Mouse (Mus musculus) spleen, adult 2 months (tissue): ENCODE measurements around the gene Slc9a3r2. TPM values are rescaled to one million over a fixed set of nuclear protein-coding genes. Genes with fewer than 3 reads are reported as not detected.

Source experiments
- DNase-seq, 2 experiments: peaks; one replicate each; pipeline versions ENCODE4 v3.0.0 to v3.0.0-alpha.2; 2012 to 2021; ENCODE audit warnings: low spot score in 2 of 2, low read depth in 1 of 2
- H3K27ac ChIP-seq: fragments of 200-500 bp; 2 replicates; pipeline ENCODE4 v1.5.1; 2012; ENCODE audit warnings: low read length, inconsistent platforms; ENCODE audit not compliant: insufficient read depth
- H3K27me3 ChIP-seq: fragments of 200-500 bp; 2 replicates; pipeline ENCODE4 v1.6.1; 2012; ENCODE audit warnings: mild to moderate bottlenecking, moderate library complexity, low read length, inconsistent platforms; ENCODE audit not compliant: control insufficient read depth, insufficient read depth
- H3K36me3 ChIP-seq: fragments of 200-500 bp; 2 replicates; pipeline ENCODE4 v1.6.1; 2012; ENCODE audit warnings: mild to moderate bottlenecking, low read length, inconsistent platforms; ENCODE audit not compliant: control insufficient read depth, insufficient read depth
- H3K4me1 ChIP-seq: fragments of 200-500 bp; 2 replicates; pipeline ENCODE4 v1.6.1; 2011; ENCODE audit warnings: inconsistent platforms; ENCODE audit not compliant: control insufficient read depth, insufficient read depth, insufficient read length
- H3K4me3 ChIP-seq: fragments of 200-500 bp; 2 replicates; pipeline ENCODE4 v1.5.1; 2011; ENCODE audit warnings: mild to moderate bottlenecking, inconsistent platforms; ENCODE audit not compliant: insufficient read depth, insufficient read length; ENCODE audit errors: extremely low read depth
- CTCF ChIP-seq: fragments of 200-500 bp; IDR thresholded peaks from 2 replicates; pipeline ENCODE4 v1.5.1; 2011; ENCODE audit warnings: mild to moderate bottlenecking, inconsistent platforms; ENCODE audit not compliant: insufficient read depth, insufficient read length, insufficient replicate concordance; ENCODE audit errors: extremely low read depth
- POLR2A ChIP-seq: fragments of 200-500 bp; IDR thresholded peaks from 2 replicates; pipeline ENCODE4 v1.6.1; 2011; ENCODE audit warnings: low read depth, low read length, inconsistent platforms
- WGBS: fragments of 180-500 bp; shearing (Covaris S2); methylation state at CpG from one replicate; pipeline ENCODE4 v1.1.7; 2018; 5-methylcytosine and 5-hydroxymethylcytosine counted together
- polyA plus RNA-seq: library from polyadenylated mRNA; depleted of rRNA; stranded (reverse); fragments of >200 nt; gene quantifications from 2 replicates; pipeline ENCODE4 v1.2.3, GENCODE M21; 2012

Slc9a3r2 gene
- polyA plus RNA-seq, 1 experiment, result 62.2 TPM

DNA sequence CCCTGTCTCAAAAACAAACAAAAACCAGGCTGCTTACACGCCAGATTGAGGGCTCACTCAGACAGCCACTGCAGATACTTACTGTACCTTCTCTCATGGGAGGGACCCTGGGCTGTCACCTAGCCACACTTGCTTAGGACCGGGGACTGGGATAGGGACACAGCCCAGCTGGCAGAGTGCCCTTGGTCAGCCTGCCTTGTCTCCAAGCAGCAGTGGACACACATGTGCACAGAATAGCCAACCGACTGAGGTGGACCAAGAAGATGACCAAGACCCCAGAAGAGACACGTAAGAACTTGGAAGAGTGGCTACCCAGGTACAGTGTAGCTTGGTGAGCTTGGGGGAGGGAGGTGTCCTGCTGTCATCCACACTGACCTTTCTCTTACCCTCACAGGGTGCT, 11.9 kb downstream of the Slc9a3r2 start:
- 92% methylated on average over 4 of the region's 4 CpGs for WGBS
- Histone ChIP-seq H3K27ac (peak overlapping the region; percentile 61), H3K4me1 (peaks cover under 1% of the 10 kb centered on the region; the same call in 1 of the 2 replicates), H3K27me3 (no peaks in the 10 kb centered on the region), H3K4me3 (no peak overlapping the region), H3K36me3 (no peaks in the 10 kb centered on the region)
- no peak for TF ChIP-seq POLR2A
- no peak for TF ChIP-seq CTCF
- DNase-seq, result no peak

DNA sequence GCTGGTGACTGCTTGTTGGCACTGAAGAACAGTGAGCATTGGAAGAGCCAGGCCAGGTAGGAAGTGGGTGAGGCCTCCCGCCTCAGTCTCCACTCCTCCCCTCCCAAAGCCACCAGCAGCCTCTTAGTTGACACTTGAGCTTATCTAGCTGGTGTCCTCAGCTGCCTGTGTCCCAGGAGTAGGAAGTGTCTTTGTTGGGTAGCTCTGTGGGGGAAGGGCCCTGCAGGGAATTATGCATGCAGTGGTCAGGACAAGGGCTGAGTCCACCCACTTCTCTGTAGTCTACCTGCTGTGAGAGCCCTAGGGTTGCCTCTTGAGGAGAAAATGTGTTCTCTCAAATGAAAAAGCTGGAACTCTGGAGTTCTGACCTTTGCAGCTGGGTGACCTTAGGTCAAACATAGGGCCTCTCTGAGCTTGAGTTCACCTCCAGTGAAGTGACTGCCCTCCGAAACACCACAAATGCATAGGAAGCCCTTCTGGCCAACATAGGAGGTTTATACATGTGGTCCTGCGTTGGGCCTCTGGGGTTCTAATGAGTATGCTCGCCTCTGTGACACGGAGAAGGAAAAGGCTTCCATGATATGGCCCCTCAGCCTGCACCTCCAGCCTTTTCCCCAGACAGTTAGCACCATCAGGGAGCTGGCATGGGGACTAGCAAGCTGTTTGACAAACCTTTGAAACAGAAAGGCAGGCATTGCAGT, 13.2 kb downstream of the Slc9a3r2 start:
- no peaks in the 10 kb centered on the region for H3K27me3 ChIP-seq
- H3K36me3 ChIP-seq, result no peaks in the 10 kb centered on the region
- whole genome bisulfite sequencing, result 88% methylated on average over 5 of the region's 5 CpGs
- no peak overlapping the region for H3K27ac ChIP-seq
- H3K4me3 ChIP-seq, result no peak overlapping the region
- DNase-seq, result no peak
- TF ChIP-seq CTCF, result no peak
- peaks cover 6% of the 10 kb centered on the region; the same call in 1 of the 2 replicates for H3K4me1 ChIP-seq

DNA sequence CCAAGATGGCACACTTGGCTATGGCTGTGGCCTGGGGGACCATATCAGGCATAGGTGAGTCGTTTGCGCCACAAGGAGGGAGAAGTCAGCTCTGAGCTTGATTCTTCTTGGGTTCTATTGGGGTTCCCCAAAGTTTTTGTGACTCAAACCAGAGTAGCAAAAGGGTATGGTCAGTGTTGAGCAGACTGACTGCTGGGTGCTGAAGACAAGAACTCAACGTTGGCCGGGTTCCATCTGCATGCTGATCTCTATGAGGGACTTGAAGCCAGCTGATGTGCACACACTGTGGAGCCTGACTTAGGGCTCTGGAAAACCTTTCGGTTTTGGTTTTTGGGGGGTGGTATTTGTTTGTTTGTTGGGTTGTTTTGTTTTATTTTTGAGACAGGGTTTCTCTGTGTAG, 14.4 kb downstream of the Slc9a3r2 start:
- Histone ChIP-seq H3K27ac (no peak overlapping the region), H3K27me3 (no peaks in the 10 kb centered on the region), H3K4me1 (peaks cover 7% of the 10 kb centered on the region; the same call in 1 of the 2 replicates), H3K36me3 (no peaks in the 10 kb centered on the region), H3K4me3 (no peak overlapping the region)
- no peak for DNase-seq
- 90% methylated on average over 5 of the region's 5 CpGs for WGBS
- TF ChIP-seq CTCF (no peak), POLR2A (no peak)

DNA sequence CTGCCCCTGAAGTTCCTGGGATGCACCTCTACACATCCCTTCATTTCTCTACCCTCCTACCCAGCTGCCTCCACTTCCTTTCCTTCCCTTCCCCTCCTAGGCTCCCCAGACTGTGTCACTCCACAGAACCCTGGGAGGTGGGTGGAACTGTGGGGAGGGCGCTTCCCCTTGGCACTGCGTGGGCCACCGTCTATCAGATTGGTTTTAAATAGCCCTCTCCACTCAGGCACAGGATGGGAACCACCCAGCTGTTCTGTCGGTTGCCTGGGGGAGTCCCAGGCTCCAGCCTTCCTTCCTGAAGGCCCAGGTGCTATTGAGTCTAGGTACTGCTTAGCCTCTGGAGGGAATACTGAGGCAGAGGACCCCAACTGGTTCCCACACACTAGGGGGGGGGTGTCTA, 15.1 kb downstream of the Slc9a3r2 start:
- Histone ChIP-seq H3K36me3 (peaks cover 4% of the 10 kb centered on the region; the same call in 1 of the 2 replicates), H3K27ac (no peak overlapping the region), H3K4me1 (peaks cover 7% of the 10 kb centered on the region; the same call in 1 of the 2 replicates), H3K27me3 (no peaks in the 10 kb centered on the region), H3K4me3 (no peak overlapping the region)
- no peak for DNase-seq
- TF ChIP-seq POLR2A, result no peak
- TF ChIP-seq CTCF, result no peak
- WGBS, result 59% methylated on average over 4 of the region's 4 CpGs

DNA sequence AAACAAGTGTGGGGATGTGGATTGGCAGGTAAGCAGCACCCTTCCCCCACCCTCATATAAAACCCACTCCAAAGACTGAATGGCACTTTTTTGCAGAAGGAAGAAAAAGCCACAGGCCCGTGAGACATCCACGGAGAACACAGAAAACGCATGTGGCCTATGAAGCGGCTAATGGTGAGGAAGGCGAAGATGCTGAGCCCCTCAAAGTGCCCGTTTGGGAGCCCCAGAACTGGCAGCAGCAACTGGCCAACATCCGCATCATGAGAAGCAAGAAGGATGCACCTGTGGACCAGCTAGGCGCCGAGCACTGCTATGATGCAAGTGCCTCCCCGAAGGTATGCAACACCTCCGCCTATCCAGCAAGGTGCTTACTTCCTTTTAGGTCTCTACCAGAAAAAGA, 16.3 kb downstream of the Slc9a3r2 start:
- TF ChIP-seq CTCF (no peak), POLR2A (no peak)
- H3K4me3 ChIP-seq, result no peak overlapping the region
- no peak overlapping the region for H3K27ac ChIP-seq
- H3K4me1 ChIP-seq, result peaks cover 7% of the 10 kb centered on the region; the same call in 1 of the 2 replicates
- no peaks in the 10 kb centered on the region for H3K27me3 ChIP-seq
- peaks cover 7% of the 10 kb centered on the region; the same call in 1 of the 2 replicates for H3K36me3 ChIP-seq
- DNase-seq, result no peak
- 90% methylated on average over 11 of the region's 11 CpGs for WGBS

DNA sequence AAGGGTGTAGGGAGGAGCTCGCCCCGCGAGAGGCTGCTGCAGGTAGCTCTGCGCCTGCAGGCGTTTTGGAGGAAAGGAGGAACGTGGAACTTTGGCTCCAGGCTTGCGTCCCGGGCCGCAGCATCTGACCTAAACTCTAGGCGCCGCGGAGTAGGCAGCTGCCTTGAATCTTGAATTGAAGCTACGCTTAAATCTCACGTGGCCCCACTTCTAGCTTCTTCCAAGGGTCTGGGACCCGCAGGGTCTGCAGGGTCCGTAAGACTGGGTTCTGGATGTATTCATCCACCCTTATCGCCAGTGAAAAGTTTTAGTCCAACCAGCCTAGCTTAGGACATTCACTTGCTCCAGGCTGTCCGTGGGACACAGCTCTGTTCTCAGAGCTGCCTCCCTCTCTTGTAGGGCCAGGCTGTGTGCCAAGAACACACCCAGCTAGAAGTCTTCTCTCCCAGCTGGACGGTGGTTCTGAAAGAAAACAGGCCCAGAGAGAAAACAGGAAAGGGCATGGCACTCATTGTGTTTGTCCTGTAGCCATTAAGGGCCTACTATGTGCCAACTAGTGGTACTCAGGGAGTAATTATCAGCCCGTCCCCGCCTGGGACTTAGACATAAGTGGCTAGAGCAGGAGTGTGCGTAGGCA, 17.2 kb downstream of the Slc9a3r2 start:
- no peak for DNase-seq
- H3K4me1 ChIP-seq, result peaks cover 7% of the 10 kb centered on the region; the same call in 1 of the 2 replicates
- H3K36me3 ChIP-seq, result peaks cover 7% of the 10 kb centered on the region; the same call in 1 of the 2 replicates
- no peaks in the 10 kb centered on the region for H3K27me3 ChIP-seq
- H3K4me3 ChIP-seq, result peak overlapping the region; percentile 67
- 15% methylated on average over 22 of the region's 22 CpGs for WGBS
- peak overlapping the region; percentile 60 for H3K27ac ChIP-seq
- TF ChIP-seq CTCF, result no peak
- no peak for TF ChIP-seq POLR2A
